Mouse (Mus musculus): ENCODE measurements around the gene Tpst1. TPM values are rescaled to one million over a fixed set of nuclear protein-coding genes. Genes with fewer than 3 reads are reported as not detected.

Tpst1 gene
- total RNA-seq, 4 experiments from 2014 or later = 34.4 to 39.4 (median 36.7) TPM

DNA sequence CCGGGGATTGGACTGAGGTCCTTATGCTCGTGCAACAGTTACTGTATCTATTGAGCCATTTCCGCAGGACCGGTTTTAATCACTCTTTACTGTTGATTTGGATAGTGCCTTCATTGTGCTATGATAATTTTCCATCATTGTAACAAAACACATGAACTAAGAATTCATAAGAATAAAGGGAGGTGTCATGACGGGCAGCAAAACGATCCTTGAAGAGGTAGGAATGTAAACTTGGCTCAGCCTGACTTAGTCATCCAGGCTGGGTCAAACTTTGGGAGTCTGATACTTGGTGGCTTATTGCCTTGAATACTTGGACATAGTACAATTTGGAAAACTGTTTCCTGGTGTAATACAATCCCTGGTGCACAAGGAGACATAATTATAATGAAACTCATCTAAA, 112.2 kb downstream of the Tpst1 start:
- DNase-seq (ENCODE audit: low spot score in 2 of 2) = no peak

Other genes with a start within 250 kb of the Tpst1 start
- gene Sumf2, start 226.3 kb upstream of the Tpst1 start, total RNA-seq (2022) = 10 to 100 TPM; 18.2 to 23.0 (median 21.9) TPM
- gene Chchd2, start 185.9 kb upstream of the Tpst1 start, total RNA-seq (2022) = 100 to 1,000 TPM; 416 to 428 (median 423) TPM
- gene Zbed5, start 177.6 kb upstream of the Tpst1 start, total RNA-seq (2022) = 1 to 10 TPM; 6.9 to 9.6 (median 7.9) TPM
- gene Phkg1, start 174.8 kb upstream of the Tpst1 start, total RNA-seq (2022) = 10 to 100 TPM; 16.7 to 20.4 (median 17.8) TPM
- gene Nupr1l, start 164.8 kb upstream of the Tpst1 start, total RNA-seq (2022) = 1 to 10 TPM; 2.5 to 3.5 (median 3.2) TPM
- 10 to 100 TPM; 45.5 to 56.9 (median 50.1) TPM for gene Vkorc1l1, start 131.4 kb upstream of the Tpst1 start, total RNA-seq (2022)
- gene Gusb, start 70.3 kb upstream of the Tpst1 start, total RNA-seq (2022) = 10 to 100 TPM; 12.7 to 40.4 (median 22.1) TPM
- gene Asl, start 44.1 kb upstream of the Tpst1 start, total RNA-seq (2022) = 10 to 100 TPM; 22.9 to 28.0 (median 25.9) TPM
- 10 to 100 TPM; 26.7 to 32.6 (median 30.1) TPM for gene Crcp, start 44.0 kb upstream of the Tpst1 start, total RNA-seq (2022)
- gene Kctd7, start 71.5 kb downstream of the Tpst1 start, total RNA-seq (2022) = 10 to 100 TPM; 10.6 to 15.2 (median 13.0) TPM
- gene Rabgef1, start 98.5 kb downstream of the Tpst1 start, total RNA-seq (2022) = 10 to 100 TPM; 50.7 to 60.7 (median 53.0) TPM
- gene Tmem248, start 143.8 kb downstream of the Tpst1 start, total RNA-seq (2022) = 10 to 100 TPM; 45.9 to 56.3 (median 50.4) TPM
- 10 to 100 TPM; 77.8 to 89.1 (median 86.8) TPM for gene Sbds, start 182.2 kb downstream of the Tpst1 start, total RNA-seq (2022)
- 10 to 100 TPM; 15.5 to 19.7 (median 16.5) TPM for gene Tyw1, start 182.3 kb downstream of the Tpst1 start, total RNA-seq (2022)